Mouse (Mus musculus): ENCODE data around the gene Ces1a. TPM values are rescaled to one million over a fixed set of nuclear protein-coding genes. Genes with fewer than 3 reads are reported as not detected.

Ces1a gene
- not detected in 2 replicates for polyA plus RNA-seq (2011; ENCODE audit: insufficient read depth, insufficient read length, low read depth, missing spikeins)

GRCm38 (mm10) chr8:93048092-93048491 lies at the start of gene Ces1a:
Ces1a (minus strand) TSS chr8:93048192.
- H3K27ac ChIP-seq (ENCODE audit: insufficient read depth, low read length) = no peak within 1 kb of the TSS
- no peaks in the 10 kb centered on the region for H3K27me3 ChIP-seq (ENCODE audit: control insufficient read depth, insufficient read depth, low read length, poor library complexity, severe bottlenecking)
- TF ChIP-seq EP300 (IDR thresholded peaks at IDR 0.05; ENCODE audit: insufficient read depth, low read depth, low read length) = no peak
- TF ChIP-seq CTCF (IDR thresholded peaks at IDR 0.05; ENCODE audit: low read depth, low read length) = no peak
- TF ChIP-seq POLR2A (IDR thresholded peaks at IDR 0.05; ENCODE audit: insufficient read depth, low read length) = no peak
- H3K4me3 ChIP-seq (ENCODE audit: low read depth, low read length) = no peak within 1 kb of the TSS
- no peaks in the 10 kb centered on the region for H3K4me1 ChIP-seq (ENCODE audit: control insufficient read depth, insufficient read depth, low read length)
- no peak within 1 kb of the TSS for H3K9ac ChIP-seq (ENCODE audit: low read depth, poor library complexity, severe bottlenecking)
- no peaks in the 10 kb centered on the region for H3K36me3 ChIP-seq (ENCODE audit: control insufficient read depth, insufficient read depth, low read length, poor library complexity, severe bottlenecking)
- peaks cover 24% of the 10 kb centered on the region for H3K9me3 ChIP-seq (replicated peaks; ENCODE audit: control insufficient read depth, insufficient read depth, low read length, poor library complexity, severe bottlenecking)

GRCm38 (mm10) chr8:93095376-93095775 lies 47.4 kb upstream of the Ces1a start:
- Histone ChIP-seq H3K36me3 (ENCODE audit: control insufficient read depth, insufficient read depth, low read length, poor library complexity, severe bottlenecking) (no peaks in the 10 kb centered on the region), H3K27me3 (ENCODE audit: control insufficient read depth, insufficient read depth, low read length, poor library complexity, severe bottlenecking) (no peaks in the 10 kb centered on the region), H3K9me3 (replicated peaks; ENCODE audit: control insufficient read depth, insufficient read depth, low read length, poor library complexity, severe bottlenecking) (no peaks in the 10 kb centered on the region), H3K27ac (ENCODE audit: insufficient read depth, low read length) (no peak overlapping the region), H3K4me3 (ENCODE audit: low read depth, low read length) (no peak overlapping the region), H3K4me1 (ENCODE audit: control insufficient read depth, insufficient read depth, low read length) (no peaks in the 10 kb centered on the region), H3K9ac (ENCODE audit: low read depth, poor library complexity, severe bottlenecking) (no peak overlapping the region)
- TF ChIP-seq POLR2A (IDR thresholded peaks at IDR 0.05; ENCODE audit: insufficient read depth, low read length) (no peak), EP300 (IDR thresholded peaks at IDR 0.05; ENCODE audit: insufficient read depth, low read depth, low read length) (no peak), CTCF (IDR thresholded peaks at IDR 0.05; ENCODE audit: low read depth, low read length) (no peak)

GRCm38 (mm10) chr8:93091324-93091723 lies 43.3 kb upstream of the Ces1a start:
- no peaks in the 10 kb centered on the region for H3K27me3 ChIP-seq (ENCODE audit: control insufficient read depth, insufficient read depth, low read length, poor library complexity, severe bottlenecking)
- H3K27ac ChIP-seq (ENCODE audit: insufficient read depth, low read length) = no peak overlapping the region
- H3K4me3 ChIP-seq (ENCODE audit: low read depth, low read length) = no peak overlapping the region
- H3K4me1 ChIP-seq (ENCODE audit: control insufficient read depth, insufficient read depth, low read length) = no peaks in the 10 kb centered on the region
- no peaks in the 10 kb centered on the region for H3K9me3 ChIP-seq (replicated peaks; ENCODE audit: control insufficient read depth, insufficient read depth, low read length, poor library complexity, severe bottlenecking)
- no peaks in the 10 kb centered on the region for H3K36me3 ChIP-seq (ENCODE audit: control insufficient read depth, insufficient read depth, low read length, poor library complexity, severe bottlenecking)
- no peak overlapping the region for H3K9ac ChIP-seq (ENCODE audit: low read depth, poor library complexity, severe bottlenecking)
- TF ChIP-seq POLR2A (IDR thresholded peaks at IDR 0.05; ENCODE audit: insufficient read depth, low read length) = no peak
- TF ChIP-seq CTCF (IDR thresholded peaks at IDR 0.05; ENCODE audit: low read depth, low read length) = no peak
- no peak for TF ChIP-seq EP300 (IDR thresholded peaks at IDR 0.05; ENCODE audit: insufficient read depth, low read depth, low read length)

- Histone ChIP-seq H3K4me3 (ENCODE audit: low read depth, low read length) (no peak overlapping the region), H3K4me1 (ENCODE audit: control insufficient read depth, insufficient read depth, low read length) (no peaks in the 10 kb centered on the region), H3K36me3 (ENCODE audit: control insufficient read depth, insufficient read depth, low read length, poor library complexity, severe bottlenecking) (no peaks in the 10 kb centered on the region), H3K9ac (ENCODE audit: low read depth, poor library complexity, severe bottlenecking) (no peak overlapping the region), H3K9me3 (replicated peaks; ENCODE audit: control insufficient read depth, insufficient read depth, low read length, poor library complexity, severe bottlenecking) (no peaks in the 10 kb centered on the region), H3K27me3 (ENCODE audit: control insufficient read depth, insufficient read depth, low read length, poor library complexity, severe bottlenecking) (no peaks in the 10 kb centered on the region), H3K27ac (ENCODE audit: insufficient read depth, low read length) (no peak overlapping the region)
- TF ChIP-seq EP300 (IDR thresholded peaks at IDR 0.05; ENCODE audit: insufficient read depth, low read depth, low read length) (no peak), POLR2A (IDR thresholded peaks at IDR 0.05; ENCODE audit: insufficient read depth, low read length) (no peak), CTCF (IDR thresholded peaks at IDR 0.05; ENCODE audit: low read depth, low read length) (no peak)
These were observed 40.7 kb upstream of the Ces1a start for GRCm38 (mm10) chr8:93088686-93089122.

- H3K9me3 ChIP-seq (replicated peaks; ENCODE audit: control insufficient read depth, insufficient read depth, low read length, poor library complexity, severe bottlenecking) = no peaks in the 10 kb centered on the region
- H3K36me3 ChIP-seq (ENCODE audit: control insufficient read depth, insufficient read depth, low read length, poor library complexity, severe bottlenecking) = no peaks in the 10 kb centered on the region
- H3K27me3 ChIP-seq (ENCODE audit: control insufficient read depth, insufficient read depth, low read length, poor library complexity, severe bottlenecking) = no peaks in the 10 kb centered on the region
- H3K9ac ChIP-seq (ENCODE audit: low read depth, poor library complexity, severe bottlenecking) = no peak overlapping the region
- no peaks in the 10 kb centered on the region for H3K4me1 ChIP-seq (ENCODE audit: control insufficient read depth, insufficient read depth, low read length)
- no peak overlapping the region for H3K4me3 ChIP-seq (ENCODE audit: low read depth, low read length)
- no peak overlapping the region for H3K27ac ChIP-seq (ENCODE audit: insufficient read depth, low read length)
- TF ChIP-seq CTCF (IDR thresholded peaks at IDR 0.05; ENCODE audit: low read depth, low read length) (no peak), POLR2A (IDR thresholded peaks at IDR 0.05; ENCODE audit: insufficient read depth, low read length) (no peak), EP300 (IDR thresholded peaks at IDR 0.05; ENCODE audit: insufficient read depth, low read depth, low read length) (no peak)
These were observed 40.2 kb upstream of the Ces1a start for GRCm38 (mm10) chr8:93088193-93088592.

GRCm38 (mm10) chr8:93079887-93080286 lies 31.9 kb upstream of the Ces1a start, which contains the start of gene Ces1b:
Ces1b (minus strand) TSS chr8:93080017.
- no peaks in the 10 kb centered on the region for H3K36me3 ChIP-seq (ENCODE audit: control insufficient read depth, insufficient read depth, low read length, poor library complexity, severe bottlenecking)
- no peak within 1 kb of the TSS for H3K4me3 ChIP-seq (ENCODE audit: low read depth, low read length)
- no peaks in the 10 kb centered on the region for H3K27me3 ChIP-seq (ENCODE audit: control insufficient read depth, insufficient read depth, low read length, poor library complexity, severe bottlenecking)
- H3K9me3 ChIP-seq (replicated peaks; ENCODE audit: control insufficient read depth, insufficient read depth, low read length, poor library complexity, severe bottlenecking) = no peaks in the 10 kb centered on the region; the same call in 1 of the 2 replicates
- no peaks in the 10 kb centered on the region for H3K4me1 ChIP-seq (ENCODE audit: control insufficient read depth, insufficient read depth, low read length)
- no peak for TF ChIP-seq POLR2A (IDR thresholded peaks at IDR 0.05; ENCODE audit: insufficient read depth, low read length)
- no peak for TF ChIP-seq CTCF (IDR thresholded peaks at IDR 0.05; ENCODE audit: low read depth, low read length)
- TF ChIP-seq EP300 (IDR thresholded peaks at IDR 0.05; ENCODE audit: insufficient read depth, low read depth, low read length) = no peak
- no peak within 1 kb of the TSS for H3K27ac ChIP-seq (ENCODE audit: insufficient read depth, low read length)
- no peak within 1 kb of the TSS for H3K9ac ChIP-seq (ENCODE audit: low read depth, poor library complexity, severe bottlenecking)
